Mouse (Mus musculus) thymus, postnatal 36 days (tissue): ENCODE results near the gene Lgr4.

ENCODE experiments used
- DNase-seq, 2 experiments: peaks; one replicate each; pipeline ENCODE4 v3.0.0; 2022; ENCODE audit warnings: mixed read lengths in 2 of 2

Lgr4 gene

GRCm38 (mm10) chr2:110036265-110036664 is 118.8 kb downstream of the Lgr4 start:
- DNase-seq = no peak

GRCm38 (mm10) chr2:110036665-110037064 is 119.2 kb downstream of the Lgr4 start:
- DNase-seq = no peak

GRCm38 (mm10) chr2:110037221-110037620 is 119.8 kb downstream of the Lgr4 start:
- DNase-seq = no peak

- DNase-seq = no peak
Observed at GRCm38 (mm10) chr2:110038341-110038740, 120.9 kb downstream of the Lgr4 start.

- DNase-seq = no peak
Observed at GRCm38 (mm10) chr2:110042861-110043760, 125.7 kb downstream of the Lgr4 start.

GRCm38 (mm10) chr2:110058424-110058823 is 141.0 kb downstream of the Lgr4 start:
- DNase-seq = no peak

- no peak for DNase-seq
Observed at GRCm38 (mm10) chr2:110063131-110063530, 145.7 kb downstream of the Lgr4 start.
